In genomic region chr7:116192966-116193365, GRCm38 (mm10) we compare ENCODE assay signal across 17 mouse cellular contexts.
DNase-seq lines count a peak whose midpoint lies in the region; ATAC-seq and TF ChIP-seq lines count a peak whose summit lies in the region.
"Had no signal": no experiment of that assay in that cellular context is flagged by ENCODE, and none has a peak within 500 bp of the region (broad histone marks: within the 10 kb centered on the region; RNA-seq: fewer than 3 reads in every experiment).

No protein-coding gene starts in this region.

- no peak for TF ChIP-seq EP300 in heart, postnatal 0 days (IDR thresholded peaks at IDR 0.05; ENCODE audit: low read depth)

- WGBS in heart, postnatal 0 days, result 65% methylated on average over 7 of the region's 7 CpGs
- WGBS in embryonic facial prominence, embryonic 11.5 days, result 85% methylated on average over 7 of the region's 7 CpGs
- 77% methylated on average over 7 of the region's 7 CpGs for WGBS in embryonic facial prominence, embryonic 14.5 days
- 70% methylated on average over 7 of the region's 7 CpGs for WGBS in stomach, embryonic 14.5 days

- no peak for DNase-seq in heart, postnatal 0 days (ENCODE audit: low spot score)
- DNase-seq in heart, postnatal 14 days, result no peak
- DNase-seq in embryonic facial prominence, embryonic 11.5 days (ENCODE audit: low spot score), result peak; percentile 53
- peak; percentile 81 for DNase-seq in embryonic facial prominence, embryonic 14.5 days (ENCODE audit: low spot score)
- no peak for DNase-seq in thymus, postnatal 36 days
- no peak for DNase-seq in retina, postnatal 1 day
- DNase-seq: cerebellum, adult 18-20 months; forebrain, postnatal 0 days; gastrocnemius, postnatal 10 days; kidney, adult 11 months; kidney, postnatal 10 days; thymus, postnatal 25 days had no signal

- H3K9ac ChIP-seq in heart, postnatal 0 days (replicated peaks; ENCODE audit: low read depth, low read length), result no peak overlapping the region
- H3K9ac ChIP-seq in embryonic facial prominence, embryonic 11.5 days (replicated peaks; ENCODE audit: low read length), result no peak overlapping the region
- no peak overlapping the region for H3K9ac ChIP-seq in embryonic facial prominence, embryonic 14.5 days (ENCODE audit: low read depth, low read length)
- no peak overlapping the region for H3K9ac ChIP-seq in stomach, embryonic 14.5 days (replicated peaks; ENCODE audit: low read depth, low read length)
- H3K9ac ChIP-seq: forebrain, postnatal 0 days; hindbrain, embryonic 12.5 days had no signal

- TF ChIP-seq CTCF in heart, postnatal 0 days (IDR thresholded peaks at IDR 0.05; ENCODE audit: low read depth), result no peak

- H3K36me3 ChIP-seq in heart, postnatal 0 days (replicated peaks; ENCODE audit: control insufficient read depth, insufficient read depth, low read length), result no peaks in the 10 kb centered on the region
- no peaks in the 10 kb centered on the region for H3K36me3 ChIP-seq in embryonic facial prominence, embryonic 11.5 days (replicated peaks; ENCODE audit: control insufficient read depth, insufficient read depth, low read depth, low read length)
- no peaks in the 10 kb centered on the region for H3K36me3 ChIP-seq in embryonic facial prominence, embryonic 14.5 days (ENCODE audit: control insufficient read depth, insufficient read depth, low read length)
- H3K36me3 ChIP-seq in stomach, embryonic 14.5 days (ENCODE audit: control insufficient read depth, insufficient read depth, low read length), result no peaks in the 10 kb centered on the region
- H3K36me3 ChIP-seq: hindbrain, embryonic 12.5 days had no signal

- ATAC-seq in heart, postnatal 0 days (ENCODE audit: insufficient read depth, low read depth), result no peak
- ATAC-seq in embryonic facial prominence, embryonic 11.5 days (replicated peaks; ENCODE audit: insufficient number of reproducible peaks, low FRiP score, low TSS enrichment, low read depth), result no peak
- 0 out of 2 replicates have a peak, but pooled peaks have one; percentile 16 for ATAC-seq in embryonic facial prominence, embryonic 14.5 days (ENCODE audit: low read depth)
- ATAC-seq in stomach, embryonic 14.5 days (ENCODE audit: insufficient number of reproducible peaks, insufficient read depth, low FRiP score, low read depth), result no peak
- ATAC-seq: forebrain, postnatal 0 days; lung, postnatal 0 days had no signal

- no peak overlapping the region for H3K4me2 ChIP-seq in heart, postnatal 0 days (ENCODE audit: low read depth, low read length)
- H3K4me2 ChIP-seq in embryonic facial prominence, embryonic 11.5 days (ENCODE audit: low read depth, low read length), result no peak overlapping the region
- H3K4me2 ChIP-seq in embryonic facial prominence, embryonic 14.5 days (ENCODE audit: low read depth, low read length), result 0 out of 2 replicates have a peak overlapping the region, but pooled peaks have one; percentile 14
- no peak overlapping the region for H3K4me2 ChIP-seq in stomach, embryonic 14.5 days (replicated peaks; ENCODE audit: low read depth, low read length)
- H3K4me2 ChIP-seq: hindbrain, embryonic 12.5 days; liver, embryonic 11.5 days had no signal

- intact Hi-C loops in heart, postnatal 14 days (cut with DNase I), result no loop called here

- H3K4me1 ChIP-seq in heart, postnatal 0 days (ENCODE audit: control insufficient read depth, insufficient read depth), result peaks cover 71% of the 10 kb centered on the region
- no peaks in the 10 kb centered on the region for H3K4me1 ChIP-seq in embryonic facial prominence, embryonic 11.5 days (ENCODE audit: control insufficient read depth, insufficient read depth, low read length)
- peaks cover 16% of the 10 kb centered on the region for H3K4me1 ChIP-seq in embryonic facial prominence, embryonic 14.5 days (ENCODE audit: control insufficient read depth, insufficient read depth, low read length)
- H3K4me1 ChIP-seq in stomach, embryonic 14.5 days (ENCODE audit: control insufficient read depth, insufficient read depth, low read length), result peaks cover 22% of the 10 kb centered on the region

- H3K4me3 ChIP-seq in heart, postnatal 0 days (ENCODE audit: low read depth, low read length), result no peak overlapping the region
- no peak overlapping the region for H3K4me3 ChIP-seq in embryonic facial prominence, embryonic 11.5 days (ENCODE audit: low read depth, low read length)
- H3K4me3 ChIP-seq in embryonic facial prominence, embryonic 14.5 days (ENCODE audit: low read depth, low read length), result no peak overlapping the region
- H3K4me3 ChIP-seq in stomach, embryonic 14.5 days (ENCODE audit: low read depth, low read length), result no peak overlapping the region
- H3K4me3 ChIP-seq: hindbrain, embryonic 12.5 days had no signal

- H3K27me3 ChIP-seq in heart, postnatal 0 days (ENCODE audit: control insufficient read depth, insufficient read depth, low read length), result no peaks in the 10 kb centered on the region
- H3K27me3 ChIP-seq in embryonic facial prominence, embryonic 11.5 days (ENCODE audit: control insufficient read depth, insufficient read depth, low read length), result no peaks in the 10 kb centered on the region
- no peaks in the 10 kb centered on the region for H3K27me3 ChIP-seq in embryonic facial prominence, embryonic 14.5 days (replicated peaks; ENCODE audit: control insufficient read depth, insufficient read depth, low read length)
- no peaks in the 10 kb centered on the region for H3K27me3 ChIP-seq in stomach, embryonic 14.5 days (ENCODE audit: control insufficient read depth, insufficient read depth, low read length)
- H3K27me3 ChIP-seq: hindbrain, embryonic 12.5 days had no signal

- H3K9me3 ChIP-seq in heart, postnatal 0 days (replicated peaks; ENCODE audit: control insufficient read depth, low read length), result no peaks in the 10 kb centered on the region
- H3K9me3 ChIP-seq in embryonic facial prominence, embryonic 11.5 days (replicated peaks; ENCODE audit: control insufficient read depth, low read length), result no peaks in the 10 kb centered on the region
- no peaks in the 10 kb centered on the region for H3K9me3 ChIP-seq in embryonic facial prominence, embryonic 14.5 days (ENCODE audit: control insufficient read depth, low read length)
- no peaks in the 10 kb centered on the region for H3K9me3 ChIP-seq in stomach, embryonic 14.5 days (ENCODE audit: control insufficient read depth, low read depth, low read length)
- H3K9me3 ChIP-seq: G1E; hindbrain, embryonic 12.5 days had no signal

- peak overlapping the region; percentile 73 for H3K27ac ChIP-seq in heart, postnatal 0 days (ENCODE audit: low read depth)
- peak overlapping the region; percentile 35; the same call in 1 of the 2 replicates for H3K27ac ChIP-seq in embryonic facial prominence, embryonic 11.5 days (replicated peaks; ENCODE audit: low read depth, low read length)
- peak overlapping the region; percentile 69 for H3K27ac ChIP-seq in embryonic facial prominence, embryonic 14.5 days (replicated peaks; ENCODE audit: low read depth, low read length)
- H3K27ac ChIP-seq in stomach, embryonic 14.5 days (ENCODE audit: low read length), result peak overlapping the region; percentile 72; the same call in 1 of the 2 replicates
- H3K27ac ChIP-seq: hindbrain, embryonic 12.5 days had no signal

Comparison
In these comparisons a context has a peak if more than half of its experiments do, and no peak if none do; other contexts are left out.
1. DNase-seq: peak in embryonic facial prominence, embryonic 11.5 days (single experiment) and embryonic facial prominence, embryonic 14.5 days (single experiment); none in heart, postnatal 0 days (single experiment), heart, postnatal 14 days (0 of 2), thymus, postnatal 36 days (0 of 2) and retina, postnatal 1 day (single experiment).
2. Peak in every context shown above with its lines, with median percentiles within 50 percentile points of each other: H3K27ac ChIP-seq.